Mouse (Mus musculus): ENCODE measurements at regions not wholly inside any gene's neighbourhood (a gene's known extent, or its start where the extent isn't known, plus 50 kb on each side); places are given as distances from the start of the nearest gene placed in this dataset.
"Not testable (repeated sequence)": the region's sequence is repeated elsewhere in the genome, so short reads cannot be mapped to it uniquely, and the experiment has no call there.

DNA sequence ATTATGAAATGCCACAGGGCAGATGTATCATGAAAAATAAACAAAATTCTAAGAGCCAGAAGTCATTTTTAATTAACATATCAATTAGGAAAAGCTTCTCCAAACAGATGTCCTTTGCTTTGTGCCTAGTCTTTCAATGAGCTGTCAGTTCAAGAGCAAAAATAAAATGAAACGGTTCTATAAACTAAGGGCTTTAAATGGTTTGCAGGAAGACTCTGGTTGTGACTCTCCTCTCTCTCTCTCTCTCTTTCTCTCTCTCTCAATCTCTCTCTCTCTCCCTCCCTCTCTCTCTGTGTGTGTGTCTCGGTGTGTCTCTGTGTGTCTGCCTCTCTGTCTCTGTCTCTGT lies 808.9 kb upstream of the Gm12353 start:
- H3K9ac ChIP-seq (ENCODE audit: low read length): no peak overlapping the region
- H3K27me3 ChIP-seq (ENCODE audit: control insufficient read depth, insufficient read depth, low read length): no peaks in the 10 kb centered on the region
- H3K4me1 ChIP-seq (ENCODE audit: control insufficient read depth, insufficient read depth, low read length): no peaks in the 10 kb centered on the region
- H3K4me3 ChIP-seq (ENCODE audit: low read depth, low read length): no peak overlapping the region
- no peaks in the 10 kb centered on the region for H3K36me3 ChIP-seq (ENCODE audit: control insufficient read depth, insufficient read depth, low read length)
- H3K4me2 ChIP-seq (ENCODE audit: low read depth, severe bottlenecking): no peak overlapping the region
- 64% methylated on average over 2 of the region's 2 CpGs for WGBS
- H3K27ac ChIP-seq (replicated peaks; ENCODE audit: low read depth, low read length): no peak overlapping the region
- ATAC-seq (ENCODE audit: insufficient number of reproducible peaks, low FRiP score, low TSS enrichment, low read depth) (no peak), DNase-seq (ENCODE audit: low spot score) (no peak)
- no peaks in the 10 kb centered on the region for H3K9me3 ChIP-seq (ENCODE audit: control insufficient read depth, low read length)

DNA sequence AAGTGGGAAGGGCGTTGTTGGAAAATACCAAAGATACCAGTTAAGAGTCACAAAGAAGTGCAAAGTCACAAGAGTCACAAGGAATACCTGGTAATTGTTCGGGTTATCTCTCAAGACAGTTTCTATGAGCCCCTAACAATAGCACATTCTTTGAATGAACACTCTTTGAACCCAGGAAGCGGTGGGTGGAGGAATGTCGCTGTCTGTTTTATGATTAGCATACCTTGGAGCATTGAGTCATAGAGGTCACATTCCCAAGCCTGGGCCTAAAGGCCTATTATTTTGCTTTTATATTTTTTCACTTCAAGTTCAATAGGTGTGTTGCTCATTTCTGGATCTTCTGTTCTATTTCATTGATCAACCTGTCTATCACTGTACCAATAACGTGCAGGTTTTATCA lies 802.1 kb upstream of the Gm12353 start:
- not testable (repeated sequence) for H3K27ac ChIP-seq (replicated peaks; ENCODE audit: low read depth, low read length); H3K4me2 ChIP-seq (ENCODE audit: low read depth, severe bottlenecking); H3K4me3 ChIP-seq (ENCODE audit: low read depth, low read length); H3K36me3 ChIP-seq (ENCODE audit: control insufficient read depth, insufficient read depth, low read length); H3K9me3 ChIP-seq (ENCODE audit: control insufficient read depth, low read length); ATAC-seq (ENCODE audit: insufficient number of reproducible peaks, low FRiP score, low TSS enrichment, low read depth); H3K27me3 ChIP-seq (ENCODE audit: control insufficient read depth, insufficient read depth, low read length); H3K9ac ChIP-seq (ENCODE audit: low read length); DNase-seq (ENCODE audit: low spot score); H3K4me1 ChIP-seq (ENCODE audit: control insufficient read depth, insufficient read depth, low read length)
- 96% methylated on average over 5 of the region's 5 CpGs for WGBS

Data from limb, embryonic 11.5 days (tissue).